Mouse (Mus musculus): ENCODE measurements at regions not wholly inside any gene's neighbourhood (a gene's known extent, or its start where the extent isn't known, plus 50 kb on each side); places are given as distances from the start of the nearest gene placed in this dataset.
A peak's percentile ranks its signal among the peaks of the same experiment; 100 is the strongest.

DNA sequence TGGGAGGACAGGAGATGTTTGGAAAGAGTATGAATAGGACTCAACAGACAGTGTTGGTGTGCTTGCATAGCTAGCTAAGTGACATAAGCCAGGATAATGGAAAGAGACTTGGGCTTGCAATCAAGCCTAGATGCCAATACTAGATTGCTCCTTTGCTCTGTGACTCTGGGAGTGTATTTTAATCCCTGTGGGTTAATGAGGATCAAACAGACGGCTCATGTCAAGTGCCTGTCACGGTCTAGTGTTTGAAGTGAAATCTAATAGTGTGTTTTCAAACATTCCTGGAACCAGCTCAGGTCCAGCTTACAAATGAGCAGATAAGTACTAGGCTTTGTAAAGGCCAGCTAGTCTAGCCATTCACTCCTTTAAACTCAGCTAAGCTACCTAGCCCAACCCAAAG lies 64.1 kb upstream of the Ranbp3l start:
- no peak overlapping the region for H3K4me2 ChIP-seq
- no peak overlapping the region for H3K27ac ChIP-seq
- no peak overlapping the region for H3K4me3 ChIP-seq
- H3K27me3 ChIP-seq (replicated peaks): no peaks in the 10 kb centered on the region
- no peaks in the 10 kb centered on the region for H3K9me3 ChIP-seq
- WGBS: 53% methylated on average over 2 of the region's 2 CpGs
- ATAC-seq (replicated peaks): no peak
- H3K36me3 ChIP-seq (replicated peaks): no peaks in the 10 kb centered on the region
- H3K9ac ChIP-seq: no peak overlapping the region
- no peaks in the 10 kb centered on the region for H3K4me1 ChIP-seq

DNA sequence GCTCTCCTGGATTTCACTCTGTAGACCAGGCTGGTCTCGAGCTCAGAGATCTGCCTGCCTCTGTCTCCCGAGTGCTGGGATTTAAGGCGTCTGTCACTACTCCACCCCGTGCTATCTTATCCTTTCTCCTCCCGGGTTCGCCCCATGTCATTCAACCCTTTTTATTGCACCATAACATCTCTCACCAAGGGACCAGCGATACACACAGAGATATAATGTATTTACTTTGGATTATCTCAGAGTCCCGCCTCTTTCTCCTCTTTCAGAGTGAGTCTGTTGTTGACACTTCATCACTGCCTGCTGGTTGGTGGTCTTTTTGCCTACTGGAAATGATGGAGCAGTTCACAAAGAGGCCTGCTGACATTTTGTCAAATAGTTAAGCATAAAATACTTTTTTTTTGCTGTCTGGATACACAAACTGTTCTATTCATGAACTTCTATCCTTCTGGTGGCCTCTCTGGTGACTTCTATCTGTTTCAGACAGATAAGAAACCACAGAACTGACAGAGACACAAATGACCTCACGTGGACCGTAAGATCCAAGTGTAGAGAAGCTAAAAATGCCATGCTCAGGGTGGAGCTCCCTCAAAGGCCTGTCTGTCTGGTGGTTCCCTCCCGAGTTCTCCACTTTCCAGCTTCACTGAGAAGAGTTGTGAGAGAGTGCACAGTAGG lies 70.1 kb upstream of the Ranbp3l start:
- ATAC-seq (replicated peaks): no peak
- peaks cover 3% of the 10 kb centered on the region; the same call in 1 of the 2 replicates for H3K4me1 ChIP-seq
- H3K36me3 ChIP-seq (replicated peaks): no peaks in the 10 kb centered on the region
- 88% methylated on average over 11 of the region's 11 CpGs for WGBS
- H3K4me3 ChIP-seq: no peak overlapping the region
- no peak overlapping the region for H3K4me2 ChIP-seq
- no peak overlapping the region for H3K9ac ChIP-seq
- no peak overlapping the region for H3K27ac ChIP-seq
- no peaks in the 10 kb centered on the region for H3K9me3 ChIP-seq
- H3K27me3 ChIP-seq (replicated peaks): no peaks in the 10 kb centered on the region

DNA sequence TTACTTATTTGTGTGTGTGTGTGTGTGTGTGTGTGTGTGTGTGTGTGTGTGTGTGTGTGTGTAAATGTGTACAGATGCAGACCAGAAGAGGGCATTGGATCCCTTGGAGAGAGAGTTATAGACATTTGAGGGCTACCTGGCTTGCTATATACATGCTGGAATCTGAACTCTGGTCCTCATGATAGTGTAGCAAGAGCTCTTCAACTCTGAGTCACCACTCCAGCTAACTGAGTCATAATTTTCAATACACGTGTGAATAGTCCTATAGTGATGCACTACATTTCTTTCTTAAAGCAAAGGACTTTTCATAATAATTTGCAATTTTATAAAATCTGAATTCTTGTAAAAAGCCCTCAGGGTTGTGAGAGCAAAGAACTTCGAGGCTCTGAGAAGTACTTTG lies 70.9 kb upstream of the Ranbp3l start:
- H3K36me3 ChIP-seq (replicated peaks): no peaks in the 10 kb centered on the region
- no peak overlapping the region for H3K4me3 ChIP-seq
- H3K27me3 ChIP-seq (replicated peaks): no peaks in the 10 kb centered on the region
- H3K9me3 ChIP-seq: no peaks in the 10 kb centered on the region
- H3K4me2 ChIP-seq: no peak overlapping the region
- WGBS: 86% methylated on average over 2 of the region's 2 CpGs
- peaks cover 3% of the 10 kb centered on the region; the same call in 1 of the 2 replicates for H3K4me1 ChIP-seq
- H3K9ac ChIP-seq: no peak overlapping the region
- no peak overlapping the region for H3K27ac ChIP-seq
- ATAC-seq (replicated peaks): no peak

DNA sequence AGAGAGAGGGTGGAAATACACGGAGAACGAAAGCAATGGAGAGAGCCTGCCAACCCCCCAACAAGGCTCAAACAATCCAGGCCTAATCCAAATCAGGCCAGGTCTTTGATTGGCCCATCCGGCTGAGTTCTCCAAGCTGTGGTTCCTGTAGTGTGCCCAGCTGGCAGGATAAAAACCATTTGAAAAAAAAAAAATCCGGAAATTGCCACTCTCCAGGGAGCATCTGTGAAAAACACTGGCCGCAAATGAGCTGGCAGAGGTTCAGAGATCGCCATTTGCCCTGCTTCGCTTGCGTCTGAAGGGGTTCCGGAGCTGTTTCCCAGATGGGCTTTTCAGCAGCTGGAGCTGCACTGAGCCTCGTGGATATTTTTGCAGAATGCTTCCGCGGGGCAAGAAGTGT lies 71.4 kb upstream of the Ranbp3l start:
- H3K9ac ChIP-seq: no peak overlapping the region
- H3K4me2 ChIP-seq: no peak overlapping the region
- H3K27me3 ChIP-seq (replicated peaks): no peaks in the 10 kb centered on the region
- H3K4me3 ChIP-seq: no peak overlapping the region
- no peaks in the 10 kb centered on the region for H3K9me3 ChIP-seq
- no peak for ATAC-seq (replicated peaks)
- no peak overlapping the region for H3K27ac ChIP-seq
- WGBS: 60% methylated on average over 12 of the region's 12 CpGs
- H3K4me1 ChIP-seq: peaks cover 3% of the 10 kb centered on the region; the same call in 1 of the 2 replicates
- no peaks in the 10 kb centered on the region for H3K36me3 ChIP-seq (replicated peaks)

DNA sequence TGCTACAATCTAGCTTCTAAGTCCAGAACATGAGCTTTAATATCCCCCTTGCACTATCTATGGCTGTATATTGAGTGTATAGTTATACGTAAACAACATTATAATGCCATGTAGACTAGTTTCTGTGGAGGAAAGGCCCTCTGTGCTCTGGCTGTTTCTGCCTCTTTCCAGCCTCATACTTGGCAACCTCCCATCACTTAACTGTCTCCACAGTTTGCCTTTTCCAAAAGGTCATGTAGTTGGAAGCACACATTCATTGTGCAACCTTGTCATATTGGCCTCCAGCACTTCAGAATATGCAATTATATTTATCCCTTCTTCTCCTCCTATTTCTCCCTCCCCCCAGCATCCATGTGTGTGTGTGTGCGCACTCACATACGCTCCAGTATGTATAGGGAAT lies 82.2 kb upstream of the Ranbp3l start:
- no peak for ATAC-seq (replicated peaks)
- Histone ChIP-seq H3K9me3 (no peaks in the 10 kb centered on the region), H3K36me3 (replicated peaks) (no peaks in the 10 kb centered on the region), H3K4me2 (no peak overlapping the region), H3K27me3 (replicated peaks) (no peaks in the 10 kb centered on the region), H3K9ac (no peak overlapping the region), H3K27ac (no peak overlapping the region), H3K4me1 (no peaks in the 10 kb centered on the region), H3K4me3 (no peak overlapping the region)
- 95% methylated on average over 3 of the region's 3 CpGs for WGBS

DNA sequence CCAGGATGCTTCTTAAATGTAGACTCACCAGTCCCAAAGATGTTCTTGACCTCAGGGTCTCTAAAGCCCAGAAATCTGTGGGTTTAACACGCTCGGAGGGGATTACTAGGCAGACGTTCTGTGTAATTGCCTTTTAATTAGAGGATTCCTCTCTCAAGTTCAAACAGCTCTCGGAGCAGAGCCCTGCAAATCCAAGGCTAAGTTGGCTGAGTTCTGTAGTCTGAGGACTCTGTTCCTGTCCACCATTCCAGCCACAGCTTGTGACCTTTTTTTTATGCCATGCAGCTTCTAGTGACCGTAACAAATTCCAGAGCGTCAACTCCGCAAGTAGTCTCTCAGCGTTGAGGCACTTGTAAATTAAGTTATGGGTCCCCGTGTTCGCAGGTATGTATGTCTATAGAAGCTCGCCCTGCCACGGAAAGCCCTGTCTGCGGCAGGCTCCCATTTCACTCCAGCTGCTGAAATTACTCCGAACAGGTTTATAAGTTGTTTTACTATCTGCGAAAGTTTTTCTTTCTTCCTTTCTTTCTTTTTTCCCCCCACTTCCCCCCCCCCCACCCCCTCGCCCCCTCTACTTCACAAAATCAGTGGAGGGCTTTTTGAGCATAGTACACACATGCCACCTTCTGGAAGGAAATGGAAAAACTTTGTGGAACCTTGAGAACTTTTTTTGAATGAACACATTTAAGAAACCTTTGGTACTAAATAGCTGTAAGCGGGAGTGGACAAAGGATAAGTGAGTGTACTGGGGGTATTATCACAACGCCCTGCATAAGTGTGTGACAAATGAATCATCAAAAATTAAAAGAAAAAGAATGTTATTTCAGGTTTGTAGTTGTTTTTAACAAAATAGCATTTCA lies 82.9 kb upstream of the Ranbp3l start:
- H3K4me1 ChIP-seq: no peaks in the 10 kb centered on the region
- H3K36me3 ChIP-seq (replicated peaks): no peaks in the 10 kb centered on the region
- no peak overlapping the region for H3K9ac ChIP-seq
- H3K4me3 ChIP-seq: no peak overlapping the region
- WGBS: 54% methylated on average over 18 of the region's 18 CpGs
- peak overlapping the region; percentile 17; the same call in 1 of the 2 replicates for H3K4me2 ChIP-seq
- H3K9me3 ChIP-seq: no peaks in the 10 kb centered on the region
- H3K27me3 ChIP-seq (replicated peaks): no peaks in the 10 kb centered on the region
- no peak for ATAC-seq (replicated peaks)
- H3K27ac ChIP-seq: no peak overlapping the region

DNA sequence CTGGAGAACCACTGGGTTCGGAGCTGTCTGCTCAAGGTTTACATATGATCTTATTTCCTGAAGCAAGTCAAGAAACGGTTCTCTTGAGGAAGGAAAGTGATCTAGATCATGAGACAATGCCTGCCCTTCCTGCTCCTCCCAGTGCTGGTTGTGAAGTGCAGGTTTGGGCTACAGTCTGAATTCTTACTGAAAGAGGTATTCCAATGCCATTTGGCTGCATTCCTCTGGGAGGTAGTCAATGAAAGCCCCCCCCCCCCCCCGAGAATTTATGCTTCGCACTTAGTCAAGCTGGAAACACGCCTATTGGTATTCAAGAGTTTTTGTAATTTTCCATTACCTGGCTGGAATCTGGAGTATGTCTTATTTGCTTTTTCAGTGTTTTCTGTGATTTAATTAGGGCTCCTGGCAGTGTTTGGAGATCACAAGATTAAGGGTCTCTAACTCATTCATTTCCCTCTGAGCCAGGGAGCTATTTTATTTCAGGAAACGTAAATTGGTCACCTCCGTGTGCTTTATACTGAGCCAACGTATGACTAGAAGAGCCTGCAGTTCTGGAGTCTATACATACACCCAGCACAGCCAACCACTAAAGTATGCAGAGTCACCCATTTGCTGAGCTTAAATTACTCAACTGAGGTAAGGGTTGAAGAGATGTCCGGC lies 84.7 kb upstream of the Ranbp3l start:
- Histone ChIP-seq H3K4me3 (no peak overlapping the region), H3K9ac (no peak overlapping the region), H3K9me3 (no peaks in the 10 kb centered on the region), H3K27me3 (replicated peaks) (no peaks in the 10 kb centered on the region), H3K4me2 (no peak overlapping the region), H3K27ac (no peak overlapping the region), H3K4me1 (no peaks in the 10 kb centered on the region), H3K36me3 (replicated peaks) (no peaks in the 10 kb centered on the region)
- 81% methylated on average over 9 of the region's 9 CpGs for WGBS
- no peak for ATAC-seq (replicated peaks)

DNA sequence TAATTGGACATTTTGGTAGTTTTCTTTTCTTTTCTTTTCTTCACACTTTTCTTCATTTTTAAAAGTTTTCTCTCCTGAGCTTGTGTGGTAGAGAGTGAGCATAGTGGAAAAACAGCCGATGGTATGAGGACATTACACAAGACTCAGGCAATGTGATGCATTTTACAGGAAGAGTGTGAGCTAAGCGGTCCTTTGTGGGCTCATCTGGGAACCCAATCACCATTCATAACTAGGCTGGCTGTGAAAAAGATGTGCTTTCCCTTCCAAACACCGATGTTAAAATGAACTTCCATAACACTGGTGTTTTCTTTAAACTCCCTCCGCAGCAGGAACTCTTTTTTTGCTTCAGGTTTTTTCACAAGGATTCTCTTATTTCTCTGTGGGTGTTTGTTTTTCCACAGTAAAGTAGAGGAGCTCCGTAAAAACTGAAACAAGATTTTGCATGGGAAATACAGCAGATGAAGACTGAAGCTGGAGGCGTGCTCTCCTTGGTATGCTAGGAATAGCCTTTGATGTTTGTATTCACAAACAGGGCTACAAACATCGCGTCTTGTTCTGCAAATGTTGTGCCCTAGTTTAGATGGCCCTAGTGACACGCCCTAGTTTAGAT lies 92.8 kb upstream of the Ranbp3l start:
- H3K9ac ChIP-seq: no peak overlapping the region
- 82% methylated on average over 9 of the region's 9 CpGs for WGBS
- H3K4me1 ChIP-seq: no peaks in the 10 kb centered on the region
- ATAC-seq (replicated peaks): no peak
- no peak overlapping the region for H3K4me2 ChIP-seq
- H3K4me3 ChIP-seq: no peak overlapping the region
- no peaks in the 10 kb centered on the region for H3K36me3 ChIP-seq (replicated peaks)
- no peaks in the 10 kb centered on the region for H3K9me3 ChIP-seq
- H3K27ac ChIP-seq: no peak overlapping the region
- no peaks in the 10 kb centered on the region for H3K27me3 ChIP-seq (replicated peaks)

DNA sequence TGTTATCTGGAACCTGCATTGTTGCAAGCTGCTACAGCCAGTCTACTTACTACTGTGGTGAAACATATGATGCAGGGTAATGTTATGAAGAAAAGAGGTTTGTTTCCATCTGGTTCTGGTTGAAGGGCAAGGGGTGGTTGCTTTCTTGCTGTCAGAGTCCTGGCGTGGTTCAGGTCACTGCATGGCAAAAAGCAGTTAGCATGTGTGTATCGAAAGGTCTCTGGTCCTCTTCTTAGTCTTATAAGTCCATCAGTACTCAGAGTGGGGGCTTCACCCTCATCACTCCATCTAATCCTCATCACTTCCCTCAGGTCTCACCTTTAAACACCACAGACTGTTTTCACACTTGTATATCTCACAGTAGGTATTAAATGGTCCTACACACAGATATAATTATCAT lies 99.7 kb upstream of the Ranbp3l start:
- Histone ChIP-seq H3K27me3 (replicated peaks) (no peaks in the 10 kb centered on the region), H3K36me3 (replicated peaks) (no peaks in the 10 kb centered on the region), H3K9me3 (no peaks in the 10 kb centered on the region), H3K27ac (no peak overlapping the region), H3K4me3 (no peak overlapping the region), H3K4me2 (no peak overlapping the region), H3K4me1 (no peaks in the 10 kb centered on the region), H3K9ac (no peak overlapping the region)
- no peak for ATAC-seq (replicated peaks)
- 86% methylated on average over 2 of the region's 2 CpGs for WGBS

DNA sequence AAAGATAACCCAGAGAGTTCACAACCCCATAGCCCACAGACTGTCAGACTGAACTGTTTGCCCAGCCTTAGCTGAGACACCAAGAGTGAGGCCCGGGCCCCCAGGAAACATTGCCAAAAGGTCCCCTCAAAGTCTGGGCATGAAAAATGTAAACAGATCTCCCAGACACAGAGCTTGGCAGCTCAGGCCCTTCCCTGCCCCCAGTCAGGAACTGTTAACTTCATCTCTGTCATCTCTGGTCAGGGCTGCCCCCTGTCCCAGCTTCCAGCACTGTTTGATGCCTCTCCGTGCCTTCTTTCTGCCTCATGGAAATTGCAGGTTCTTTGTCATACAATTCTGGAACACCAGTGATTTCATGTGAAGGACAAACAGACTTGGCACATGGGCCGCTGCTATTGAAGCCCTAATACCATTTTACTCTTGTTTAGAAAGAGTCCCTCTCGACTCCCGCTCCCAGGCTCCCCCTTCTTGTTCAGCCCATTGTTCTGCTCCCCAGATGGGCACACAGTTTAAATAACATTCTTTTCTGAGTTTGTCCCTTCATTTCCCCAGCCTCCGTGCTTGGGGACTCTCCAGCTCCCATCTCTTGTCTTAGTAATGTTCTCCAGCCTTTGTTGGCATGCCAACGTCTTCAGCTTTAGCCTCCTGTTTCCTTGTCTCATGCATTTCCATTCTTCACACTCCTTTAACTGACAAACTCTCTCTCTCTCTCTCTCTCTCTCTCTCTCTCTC lies 100.4 kb upstream of the Ranbp3l start:
- ATAC-seq (replicated peaks): peak; percentile 87
- H3K4me3 ChIP-seq: no peak overlapping the region
- 15% methylated on average over 7 of the region's 7 CpGs for WGBS
- H3K4me1 ChIP-seq: no peaks in the 10 kb centered on the region
- no peaks in the 10 kb centered on the region for H3K9me3 ChIP-seq
- H3K27me3 ChIP-seq (replicated peaks): no peaks in the 10 kb centered on the region
- no peaks in the 10 kb centered on the region for H3K36me3 ChIP-seq (replicated peaks)
- no peak overlapping the region for H3K4me2 ChIP-seq
- H3K9ac ChIP-seq: no peak overlapping the region
- no peak overlapping the region for H3K27ac ChIP-seq

DNA sequence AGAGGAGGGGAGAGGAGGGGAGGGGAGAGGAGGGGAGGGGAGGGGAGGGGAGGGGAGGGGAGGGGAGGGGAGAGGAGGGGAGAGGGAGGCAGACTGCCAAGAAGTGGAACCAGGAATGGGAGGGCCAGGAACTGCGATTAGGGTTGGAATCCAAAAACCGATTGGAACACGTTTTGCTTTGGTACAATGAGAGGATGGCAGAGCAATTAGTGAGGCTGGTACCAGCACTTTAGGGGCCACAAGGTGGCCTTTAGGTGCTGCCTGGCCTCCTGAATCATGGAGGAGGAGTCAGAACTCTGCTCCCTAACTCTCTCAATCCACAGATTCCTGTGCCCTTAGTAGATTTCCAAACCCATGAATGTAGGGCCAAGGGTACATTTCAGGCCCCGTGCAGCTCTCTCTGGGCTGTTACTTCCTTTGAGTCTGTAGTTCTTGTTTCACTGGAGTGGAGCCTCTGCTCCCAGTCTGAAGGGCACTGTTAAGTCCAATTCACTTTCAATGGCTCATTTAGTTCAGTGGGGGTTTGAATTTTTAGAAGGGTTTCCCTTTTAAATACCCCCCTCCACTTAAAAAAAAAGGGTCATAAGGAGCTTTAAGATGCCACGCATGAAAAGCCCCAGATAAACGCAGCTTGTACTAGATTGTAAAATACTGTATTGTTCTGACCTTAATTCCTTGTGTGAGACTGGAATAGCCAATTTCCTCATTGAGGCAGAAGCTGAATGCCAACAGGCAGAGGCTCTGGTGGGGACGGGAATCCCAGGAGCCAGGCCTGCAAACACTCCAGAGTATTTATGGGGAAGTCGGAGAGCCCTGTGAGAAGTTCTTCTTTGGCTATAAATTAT lies 102.4 kb upstream of the Ranbp3l start:
- 0 out of 2 replicates have a peak overlapping the region, but pooled peaks have one; percentile 34 for H3K27ac ChIP-seq

More for the DNA sequence above, 102.4 kb upstream of the Ranbp3l start:
- Histone ChIP-seq H3K4me2 (no peak overlapping the region), H3K4me3 (no peak overlapping the region), H3K9me3 (no peaks in the 10 kb centered on the region), H3K4me1 (no peaks in the 10 kb centered on the region), H3K27me3 (replicated peaks) (no peaks in the 10 kb centered on the region), H3K36me3 (replicated peaks) (no peaks in the 10 kb centered on the region), H3K9ac (no peak overlapping the region)
- WGBS: 36% methylated on average over 8 of the region's 8 CpGs
- ATAC-seq (replicated peaks): peak; percentile 56
